Mouse (Mus musculus): ENCODE measurements at regions not wholly inside any gene's neighbourhood (a gene's known extent, or its start where the extent isn't known, plus 50 kb on each side); places are given as distances from the start of the nearest gene placed in this dataset.

DNA sequence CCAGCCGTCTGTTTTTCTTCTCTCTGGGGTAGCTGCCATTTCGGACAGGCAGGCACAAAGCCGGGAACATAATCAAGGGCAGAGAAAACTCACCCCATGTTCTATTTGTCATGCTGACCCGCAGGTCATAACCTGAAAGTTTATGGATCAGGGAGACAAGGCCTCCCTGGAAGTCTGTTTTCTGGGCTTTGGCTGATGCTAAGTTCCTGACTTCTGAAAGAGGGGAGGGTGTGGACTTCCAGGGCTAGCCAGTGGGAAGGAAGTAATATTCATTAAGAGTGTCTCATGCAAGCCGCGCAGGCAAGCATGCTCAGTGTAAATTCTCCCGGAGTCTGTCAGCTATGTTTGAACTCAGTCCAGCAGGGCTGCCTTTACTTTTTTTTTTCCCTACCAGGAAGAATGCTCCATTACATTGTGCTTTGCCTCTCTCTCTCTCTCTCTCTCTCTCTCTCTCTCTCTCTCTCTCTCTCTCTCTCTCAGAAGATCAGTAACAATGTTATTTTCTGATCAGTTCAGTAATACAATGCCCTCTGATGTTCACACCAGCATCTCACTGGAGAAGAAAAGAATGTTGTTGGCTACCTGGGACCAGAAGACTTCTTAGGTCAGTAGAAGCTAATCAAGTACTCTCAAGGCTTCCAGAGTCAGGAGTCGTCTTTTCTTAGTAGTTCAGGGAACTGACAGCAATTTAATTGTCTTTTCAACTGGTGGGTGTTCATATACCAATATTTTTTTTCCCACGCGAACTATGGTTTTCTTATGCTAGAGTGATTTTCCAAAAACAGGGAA, 165.5 kb upstream of the Ubash3b start:
- no peak for TF ChIP-seq CTCF (IDR thresholded peaks at IDR 0.05; ENCODE audit: insufficient read depth, low read length)
- no peak for TF ChIP-seq POLR2A (IDR thresholded peaks at IDR 0.05; ENCODE audit: borderline replicate concordance, extremely low read depth, low read depth, low read length)
